Mouse (Mus musculus): ENCODE measurements around the gene Cdk5rap1.

Gene Cdk5rap1

GRCm38 (mm10) chr2:154372842-154373500, at the start of gene Cdk5rap1:
TSS of gene Cdk5rap1 (minus strand) at chr2:154373010.
- peak; percentile 27 for DNase-seq (ENCODE audit: low spot score)

GRCm38 (mm10) chr2:154422181-154422580, 49.4 kb upstream of the Cdk5rap1 start:
- no peak for DNase-seq (ENCODE audit: low spot score)

GRCm38 (mm10) chr2:154420942-154421731, 48.3 kb upstream of the Cdk5rap1 start:
- DNase-seq (ENCODE audit: low spot score): no peak

GRCm38 (mm10) chr2:154419631-154420515, 47.1 kb upstream of the Cdk5rap1 start:
- DNase-seq (ENCODE audit: low spot score): no peak

- no peak for DNase-seq (ENCODE audit: low spot score)
Measured at GRCm38 (mm10) chr2:154418001-154418400, 45.2 kb upstream of the Cdk5rap1 start.

- DNase-seq (ENCODE audit: low spot score): peak; percentile 52
Measured at GRCm38 (mm10) chr2:154417107-154417506, 44.3 kb upstream of the Cdk5rap1 start.

- DNase-seq (ENCODE audit: low spot score): peak; percentile 46
Measured at GRCm38 (mm10) chr2:154412018-154412666, 39.3 kb upstream of the Cdk5rap1 start.

GRCm38 (mm10) chr2:154410355-154410754, 37.5 kb upstream of the Cdk5rap1 start:
- no peak for DNase-seq (ENCODE audit: low spot score)

GRCm38 (mm10) chr2:154407643-154408445, 35.0 kb upstream of the Cdk5rap1 start, which contains the start of gene Snta1:
TSS of gene Snta1 (minus strand) at chr2:154408099.
- peak; percentile 72 for DNase-seq (ENCODE audit: low spot score)

- DNase-seq (ENCODE audit: low spot score): no peak
Measured at GRCm38 (mm10) chr2:154407063-154407642, 34.3 kb upstream of the Cdk5rap1 start.

GRCm38 (mm10) chr2:154405447-154405994, 32.7 kb upstream of the Cdk5rap1 start:
- DNase-seq (ENCODE audit: low spot score): no peak

- DNase-seq (ENCODE audit: low spot score): no peak
Measured at GRCm38 (mm10) chr2:154402811-154403210, 30.0 kb upstream of the Cdk5rap1 start.

- DNase-seq (ENCODE audit: low spot score): no peak
Measured at GRCm38 (mm10) chr2:154401976-154402375, 29.2 kb upstream of the Cdk5rap1 start.

- DNase-seq (ENCODE audit: low spot score): no peak
Measured at GRCm38 (mm10) chr2:154399325-154399724, 26.5 kb upstream of the Cdk5rap1 start.

- no peak for DNase-seq (ENCODE audit: low spot score)
Measured at GRCm38 (mm10) chr2:154398267-154398666, 25.5 kb upstream of the Cdk5rap1 start.

GRCm38 (mm10) chr2:154396529-154396928, 23.7 kb upstream of the Cdk5rap1 start:
- DNase-seq (ENCODE audit: low spot score): no peak

GRCm38 (mm10) chr2:154394602-154395001, 21.8 kb upstream of the Cdk5rap1 start:
- no peak for DNase-seq (ENCODE audit: low spot score)

- no peak for DNase-seq (ENCODE audit: low spot score)
Measured at GRCm38 (mm10) chr2:154390180-154390964, 17.6 kb upstream of the Cdk5rap1 start.

- DNase-seq (ENCODE audit: low spot score): no peak
Measured at GRCm38 (mm10) chr2:154379103-154379502, 6.3 kb upstream of the Cdk5rap1 start.

Measured in c-Kit-positive CD71-positive TER-119-positive erythroid progenitor cells, embryonic 14.5 days (primary cell).